Mouse (Mus musculus) midbrain, embryonic 15.5 days (tissue): Measurements from ENCODE around the gene Tmem175. TPM values are rescaled to one million over a fixed set of nuclear protein-coding genes. Genes with fewer than 3 reads are reported as not detected.

Experiments
- ATAC-seq: fragments of 200-750 bp; cut with Nextera tagmentation; replicated peaks from 2 replicates; pipeline ENCODE4 v1.8.0; 2017; ENCODE audit warnings: moderate TSS enrichment
- H3K27ac ChIP-seq: fragments of 300-500 bp; sonication (generic); 2 replicates; pipeline ENCODE4 v1.5.1; 2015; ENCODE audit warnings: mild to moderate bottlenecking, inconsistent platforms
- H3K27me3 ChIP-seq: fragments of 300-500 bp; sonication (generic); replicated peaks from 2 replicates; pipeline ENCODE4 v1.6.1; 2015; ENCODE audit warnings: inconsistent platforms
- H3K36me3 ChIP-seq: fragments of 300-500 bp; sonication (generic); replicated peaks from 2 replicates; pipeline ENCODE4 v1.6.1; 2015; ENCODE audit warnings: inconsistent platforms
- H3K4me1 ChIP-seq: fragments of 300-500 bp; sonication (generic); 2 replicates; pipeline ENCODE4 v1.6.1; 2015; ENCODE audit warnings: inconsistent platforms
- H3K4me2 ChIP-seq: fragments of 300-500 bp; sonication (generic); 2 replicates; pipeline ENCODE4 v1.6.1; 2015; ENCODE audit warnings: inconsistent platforms, mild to moderate bottlenecking, moderate library complexity
- H3K4me3 ChIP-seq: fragments of 300-500 bp; sonication (generic); 2 replicates; pipeline ENCODE4 v1.5.1; 2015; ENCODE audit warnings: mild to moderate bottlenecking, inconsistent platforms
- H3K9ac ChIP-seq: fragments of 300-500 bp; sonication (generic); 2 replicates; pipeline ENCODE4 v1.6.1; 2015; ENCODE audit warnings: mild to moderate bottlenecking, inconsistent platforms
- H3K9me3 ChIP-seq: fragments of 300-500 bp; sonication (generic); 2 replicates; pipeline ENCODE4 v1.6.1; 2016; ENCODE audit warnings: inconsistent platforms
- WGBS: fragments of 180-500 bp; shearing (Covaris S2); methylation state at CpG from one replicate; pipeline ENCODE4 v1.1.7; 2015; ENCODE audit warnings: mixed read lengths; 5-methylcytosine and 5-hydroxymethylcytosine counted together
- polyA plus RNA-seq: library from polyadenylated mRNA; unstranded; fragments of >200 nt; fragmentation: Nextera tagmentation; extraction: Ambion mirVana; gene quantifications from 2 replicates; pipeline ENCODE4 v1.2.1, GENCODE M21; 2015

Tmem175 gene
- polyA plus RNA-seq, 1 experiment from 2014 or later = 25.3 TPM

DNA sequence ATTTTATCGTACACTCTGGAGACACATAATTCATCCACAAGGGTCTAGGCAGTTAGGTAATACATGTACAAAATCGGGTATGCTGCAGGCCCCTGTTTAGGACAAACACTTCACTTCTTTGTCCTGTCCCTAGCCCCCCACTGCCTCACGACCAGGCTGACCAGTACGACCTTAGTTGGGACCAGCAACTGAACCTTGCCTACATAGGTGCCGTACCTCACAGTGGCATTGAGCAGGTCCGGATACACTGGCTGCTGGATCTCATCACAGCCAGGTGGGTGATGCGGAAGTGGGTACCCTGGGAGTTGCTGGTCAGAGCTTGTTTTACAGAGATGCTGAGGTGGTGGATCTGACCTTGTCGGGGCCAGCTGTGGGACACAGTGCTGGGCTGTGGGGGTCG is 40.4 kb downstream of the Tmem175 start:
- WGBS = 83% methylated on average over 9 of the region's 9 CpGs
- 0 out of 2 replicates have a peak overlapping the region, but pooled peaks have one; percentile 50 for H3K4me3 ChIP-seq
- ATAC-seq = peak; percentile 12; the same call in 1 of the 2 replicates

DNA sequence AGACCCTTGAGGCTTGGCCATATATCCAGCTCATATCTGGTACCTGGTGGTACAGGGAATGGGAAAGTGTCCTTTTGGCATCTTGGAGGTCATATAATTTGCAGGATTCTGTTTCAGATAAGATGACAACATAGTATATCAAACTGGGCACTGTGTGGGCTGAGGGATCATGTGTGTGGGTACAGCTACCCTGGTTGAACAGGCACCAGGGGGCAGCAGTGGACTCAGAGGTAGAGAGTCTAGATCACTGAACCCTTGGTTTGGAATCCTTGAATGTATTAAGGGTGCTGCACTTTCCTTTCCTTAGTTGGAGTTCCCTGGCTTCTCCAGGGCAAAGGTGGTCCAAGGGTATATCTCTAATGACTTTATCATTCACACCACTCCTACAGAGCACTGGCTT is 41.2 kb downstream of the Tmem175 start:
- H3K4me3 ChIP-seq = no peak overlapping the region
- no peak for ATAC-seq
- no peaks in the 10 kb centered on the region for H3K36me3 ChIP-seq
- no peaks in the 10 kb centered on the region for H3K27me3 ChIP-seq
- H3K9ac ChIP-seq = no peak overlapping the region
- peaks cover 22% of the 10 kb centered on the region for H3K4me1 ChIP-seq
- H3K27ac ChIP-seq = no peak overlapping the region
- no peak overlapping the region for H3K4me2 ChIP-seq
- no peaks in the 10 kb centered on the region; the same call in 1 of the 2 replicates for H3K9me3 ChIP-seq

More for the DNA sequence above, 40.4 kb downstream of the Tmem175 start:
- Histone ChIP-seq H3K9ac (no peak overlapping the region), H3K27ac (peak overlapping the region; percentile 87; the same call in 1 of the 2 replicates), H3K27me3 (peaks cover 5% of the 10 kb centered on the region; the same call in 1 of the 2 replicates), H3K4me2 (peak overlapping the region; percentile 69), H3K4me1 (peaks cover 22% of the 10 kb centered on the region), H3K36me3 (no peaks in the 10 kb centered on the region), H3K9me3 (no peaks in the 10 kb centered on the region; the same call in 1 of the 2 replicates)

DNA sequence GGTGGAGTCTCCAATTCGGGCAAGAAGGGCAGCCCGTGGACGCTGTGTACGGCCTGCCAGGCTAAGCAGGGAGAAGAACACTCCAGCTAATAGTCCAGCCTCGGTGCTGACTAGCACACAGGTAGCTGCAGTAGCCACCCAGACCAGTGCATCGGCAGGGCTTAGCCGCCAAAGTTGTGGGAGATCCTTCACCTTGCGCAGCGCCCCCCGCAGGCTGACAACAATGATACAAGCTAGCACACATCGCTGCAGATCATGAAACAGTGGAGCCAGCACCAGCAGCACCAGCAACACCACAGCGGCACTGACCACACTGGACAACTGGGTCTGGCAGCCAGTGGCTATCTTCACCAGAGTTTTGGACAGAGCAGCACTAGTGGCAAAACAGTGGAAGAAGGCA is 42.2 kb downstream of the Tmem175 start:
- Histone ChIP-seq H3K36me3 (no peaks in the 10 kb centered on the region), H3K9me3 (no peaks in the 10 kb centered on the region; the same call in 1 of the 2 replicates), H3K27me3 (no peaks in the 10 kb centered on the region), H3K4me1 (peaks cover 26% of the 10 kb centered on the region), H3K27ac (no peak overlapping the region), H3K4me2 (no peak overlapping the region), H3K4me3 (no peak overlapping the region), H3K9ac (no peak overlapping the region)
- WGBS = 94% methylated on average over 12 of the region's 12 CpGs
- no peak for ATAC-seq

DNA sequence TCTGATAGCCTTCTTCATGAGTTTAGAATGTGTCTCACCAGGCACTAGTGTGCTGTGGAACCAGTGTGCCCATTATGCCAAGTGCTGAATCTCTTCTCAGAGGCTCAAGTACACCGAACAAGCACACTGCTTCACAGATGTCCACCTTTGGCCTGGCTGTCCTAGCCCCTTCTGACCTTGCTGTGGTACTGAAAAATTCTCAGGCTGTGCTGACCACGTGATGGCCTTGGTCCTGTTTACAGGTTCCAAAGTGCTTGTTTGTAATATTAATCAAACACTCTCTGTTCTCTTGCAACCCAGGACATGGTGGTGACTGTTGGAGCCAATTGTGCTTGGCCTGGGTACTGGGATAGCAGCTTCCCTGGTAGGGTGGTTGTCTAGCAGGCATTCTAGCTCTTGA is 45.1 kb downstream of the Tmem175 start:
- Histone ChIP-seq H3K4me2 (no peak overlapping the region), H3K9me3 (no peaks in the 10 kb centered on the region; the same call in 1 of the 2 replicates), H3K27me3 (no peaks in the 10 kb centered on the region), H3K4me1 (peaks cover 25% of the 10 kb centered on the region), H3K36me3 (no peaks in the 10 kb centered on the region), H3K4me3 (no peak overlapping the region), H3K9ac (no peak overlapping the region), H3K27ac (no peak overlapping the region)
- whole genome bisulfite sequencing = 89% methylated on average over 2 of the region's 2 CpGs
- ATAC-seq = no peak

DNA sequence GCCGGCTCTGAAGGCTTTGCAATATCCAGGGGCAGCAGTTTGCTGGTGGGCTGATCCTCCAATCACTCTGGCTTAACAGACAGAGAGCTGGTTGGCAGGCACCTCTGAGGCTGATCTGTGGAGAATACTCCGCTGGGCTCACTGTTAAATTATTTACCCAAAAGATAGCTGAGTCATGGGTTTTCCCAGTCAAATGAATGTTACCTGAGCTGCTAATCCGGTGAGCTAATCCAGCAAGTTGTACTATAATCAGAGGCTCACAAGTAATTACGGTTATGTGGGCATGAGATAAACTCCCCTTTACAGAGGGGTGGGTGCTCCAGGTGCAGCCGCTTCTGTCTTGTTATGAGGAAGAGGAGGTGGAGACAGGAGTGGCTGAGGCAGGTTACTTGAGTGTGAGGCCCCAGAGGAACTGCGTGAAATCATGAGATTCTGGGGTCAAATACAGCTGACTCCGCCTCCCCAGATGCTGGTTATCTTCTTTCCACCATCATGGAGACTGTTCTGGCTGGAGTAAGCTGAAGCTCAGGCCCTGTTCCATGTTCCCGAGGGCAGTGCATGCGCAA is 45.8 kb downstream of the Tmem175 start, which contains the start of gene Slc26a1:
Gene Slc26a1 (minus strand): TSS at position 319 of the 566 bp plus-strand sequence.
- WGBS = 80% methylated on average over 9 of the region's 9 CpGs
- no peak within 1 kb of the TSS for H3K4me2 ChIP-seq
- no peaks in the 10 kb centered on the region for H3K27me3 ChIP-seq
- H3K27ac ChIP-seq = no peak within 1 kb of the TSS
- no peak within 1 kb of the TSS for H3K9ac ChIP-seq
- no peak within 1 kb of the TSS for H3K4me3 ChIP-seq
- H3K9me3 ChIP-seq = no peaks in the 10 kb centered on the region; the same call in 1 of the 2 replicates
- H3K4me1 ChIP-seq = peaks cover 18% of the 10 kb centered on the region
- no peak for ATAC-seq
- H3K36me3 ChIP-seq = no peaks in the 10 kb centered on the region

DNA sequence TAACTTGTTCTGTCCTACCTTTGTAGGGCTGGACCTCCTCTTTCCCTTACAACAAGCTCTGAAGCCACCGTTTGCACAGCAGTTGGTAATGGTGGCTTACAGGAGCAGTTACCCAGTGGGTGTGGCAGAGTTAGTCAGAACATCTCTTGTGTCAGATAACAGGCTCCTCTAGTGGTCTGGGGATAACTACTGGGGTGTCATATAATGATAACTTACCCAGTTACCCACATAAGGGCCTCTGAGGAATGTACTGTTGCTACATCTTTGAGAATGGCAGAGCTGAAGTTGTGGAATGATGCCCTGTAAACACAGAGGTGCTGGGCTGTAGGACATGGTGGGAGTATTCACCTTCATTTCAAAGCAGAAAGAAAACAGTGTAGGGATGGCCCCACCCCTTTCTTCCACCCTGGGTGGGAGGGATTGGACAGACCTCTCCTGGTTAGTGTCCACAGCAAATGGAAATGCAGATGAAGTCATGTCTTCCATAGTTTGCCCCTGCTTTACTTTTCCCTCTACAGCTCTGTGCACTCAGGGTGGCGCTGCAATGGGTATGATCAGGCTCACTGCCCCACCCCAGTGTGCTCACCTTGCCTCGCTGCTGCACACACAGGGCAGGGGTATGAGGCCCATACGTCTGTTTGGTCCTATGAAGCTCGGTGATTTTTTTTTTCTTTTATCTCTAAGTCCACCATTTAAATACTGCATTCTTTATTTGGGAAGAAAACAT is 47.4 kb downstream of the Tmem175 start:
- H3K27ac ChIP-seq = peak overlapping the region; percentile 92
- H3K4me3 ChIP-seq = peak overlapping the region; percentile 35
- H3K4me2 ChIP-seq = peak overlapping the region; percentile 65
- peak; percentile 79 for ATAC-seq
- no peaks in the 10 kb centered on the region for H3K27me3 ChIP-seq
- H3K4me1 ChIP-seq = peaks cover 16% of the 10 kb centered on the region
- no peaks in the 10 kb centered on the region for H3K9me3 ChIP-seq
- peak overlapping the region; percentile 47; the same call in 1 of the 2 replicates for H3K9ac ChIP-seq
- no peaks in the 10 kb centered on the region for H3K36me3 ChIP-seq
- 14% methylated on average over 5 of the region's 5 CpGs for WGBS

DNA sequence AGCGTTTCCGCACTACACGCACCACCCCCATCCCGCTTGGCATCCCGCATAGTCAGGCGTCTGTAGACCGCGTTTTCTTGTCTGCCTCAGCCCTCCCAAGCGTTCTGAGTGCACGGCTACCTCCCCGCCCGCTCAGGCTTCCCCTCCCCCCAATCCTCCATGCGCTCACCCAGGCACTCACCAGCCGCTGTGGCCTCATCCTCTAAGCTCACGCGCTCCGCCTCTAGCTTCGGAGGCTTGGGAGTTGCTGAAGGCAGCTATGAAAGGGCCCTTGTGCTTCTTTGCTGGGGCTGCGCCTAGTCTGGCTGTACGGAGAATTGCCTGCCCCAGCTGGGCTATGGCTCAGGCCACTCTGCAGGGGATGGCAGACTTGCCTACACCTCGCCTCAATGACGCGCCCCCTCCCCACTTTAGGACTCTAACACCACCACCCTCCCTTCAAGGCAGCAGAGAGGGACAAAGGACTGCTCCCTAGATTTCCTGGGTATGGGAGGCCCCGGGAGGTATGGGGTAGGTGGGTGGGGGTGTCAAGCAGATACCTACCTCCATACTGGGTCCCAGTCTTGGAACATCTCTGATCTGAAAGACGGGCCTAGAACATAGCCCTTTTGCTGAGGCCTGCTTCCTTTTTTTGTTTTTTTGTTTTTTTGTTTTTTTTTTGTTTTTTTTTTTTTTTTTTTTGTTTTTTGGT is 48.2 kb downstream of the Tmem175 start:
- Histone ChIP-seq H3K9me3 (no peaks in the 10 kb centered on the region), H3K27ac (peak overlapping the region; percentile 92), H3K4me2 (peak overlapping the region; percentile 65), H3K4me1 (peaks cover 16% of the 10 kb centered on the region), H3K36me3 (no peaks in the 10 kb centered on the region), H3K4me3 (peak overlapping the region; percentile 35), H3K9ac (peak overlapping the region; percentile 47), H3K27me3 (no peaks in the 10 kb centered on the region)
- ATAC-seq = peak; percentile 92
- WGBS = 2% methylated on average over 25 of the region's 25 CpGs

DNA sequence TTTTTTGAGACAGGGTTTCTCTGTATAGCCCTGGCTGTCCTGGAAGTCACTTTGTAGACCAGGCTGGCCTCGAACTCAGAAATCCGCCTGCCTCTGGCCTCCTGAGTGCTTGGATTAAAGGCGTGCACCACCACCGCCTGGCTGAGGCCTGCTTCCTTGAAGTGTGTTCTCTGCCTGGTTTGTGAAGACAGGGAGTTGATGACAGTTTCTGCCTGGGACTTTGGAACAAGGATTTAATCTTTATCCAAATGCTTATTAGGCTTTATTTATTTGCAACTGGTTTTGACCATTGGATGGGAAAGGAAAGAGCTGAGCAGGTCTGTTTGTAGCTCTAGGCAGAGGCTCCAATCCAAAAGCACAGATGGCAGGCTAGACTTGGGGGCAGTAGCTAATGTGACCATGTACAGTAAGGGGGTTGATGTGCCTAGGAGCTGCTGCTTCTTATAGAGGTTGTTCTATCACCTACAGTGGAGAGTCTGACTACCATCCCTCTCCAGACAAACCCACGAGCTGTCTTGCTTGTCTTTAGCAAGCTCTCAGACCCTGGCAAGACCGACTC is 48.8 kb downstream of the Tmem175 start:
- H3K4me3 ChIP-seq = no peak overlapping the region
- WGBS = 89% methylated on average over 6 of the region's 6 CpGs
- ATAC-seq = no peak
- H3K4me2 ChIP-seq = no peak overlapping the region
- no peaks in the 10 kb centered on the region for H3K36me3 ChIP-seq
- H3K27me3 ChIP-seq = no peaks in the 10 kb centered on the region
- peaks cover 16% of the 10 kb centered on the region for H3K4me1 ChIP-seq
- no peaks in the 10 kb centered on the region for H3K9me3 ChIP-seq
- H3K27ac ChIP-seq = no peak overlapping the region
- H3K9ac ChIP-seq = no peak overlapping the region

DNA sequence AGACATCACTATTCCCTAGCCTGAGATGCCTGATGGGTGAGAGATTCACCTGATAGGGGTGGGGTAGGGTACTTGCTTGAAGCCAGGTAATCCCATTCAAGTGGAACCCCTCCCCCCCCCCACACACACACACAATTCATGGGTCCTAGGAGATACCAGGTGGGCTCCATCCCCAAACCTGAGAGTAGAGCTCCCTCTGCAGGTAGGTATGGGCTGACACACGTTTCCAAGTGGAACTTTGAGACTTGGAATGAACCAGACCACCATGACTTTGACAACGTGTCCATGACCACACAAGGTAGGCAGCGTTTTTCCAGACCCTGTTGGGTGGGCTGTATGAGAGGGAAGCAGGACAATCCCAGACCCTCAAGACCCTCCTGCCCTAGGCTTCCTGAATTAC is 50.3 kb downstream of the Tmem175 start:
- Histone ChIP-seq H3K4me1 (peaks cover 16% of the 10 kb centered on the region), H3K36me3 (no peaks in the 10 kb centered on the region), H3K9me3 (no peaks in the 10 kb centered on the region), H3K9ac (no peak overlapping the region), H3K27me3 (no peaks in the 10 kb centered on the region), H3K27ac (no peak overlapping the region), H3K4me2 (no peak overlapping the region), H3K4me3 (no peak overlapping the region)
- ATAC-seq = no peak
- 65% methylated on average over 3 of the region's 3 CpGs for WGBS

DNA sequence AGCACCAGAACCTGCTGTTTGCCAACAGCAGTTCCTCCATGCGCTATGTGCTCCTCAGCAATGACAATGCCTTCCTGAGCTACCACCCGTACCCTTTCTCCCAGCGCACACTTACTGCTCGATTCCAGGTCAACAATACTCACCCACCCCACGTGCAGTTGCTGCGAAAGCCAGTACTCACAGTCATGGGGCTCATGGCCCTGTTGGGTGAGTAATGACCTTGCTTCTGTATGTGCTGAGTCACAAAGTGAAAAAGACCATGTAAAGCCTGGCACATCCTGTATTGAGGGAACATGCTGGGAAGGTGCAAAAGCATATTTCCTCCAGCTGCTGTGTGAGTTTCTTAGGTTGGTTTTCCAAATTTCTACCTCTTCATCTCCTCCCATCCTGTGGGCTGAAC is 51.3 kb downstream of the Tmem175 start:
- H3K4me1 ChIP-seq = peaks cover 16% of the 10 kb centered on the region
- no peaks in the 10 kb centered on the region for H3K36me3 ChIP-seq
- WGBS = 92% methylated on average over 6 of the region's 6 CpGs
- no peak overlapping the region for H3K9ac ChIP-seq
- no peaks in the 10 kb centered on the region for H3K27me3 ChIP-seq
- no peak overlapping the region for H3K27ac ChIP-seq
- no peaks in the 10 kb centered on the region for H3K9me3 ChIP-seq
- no peak overlapping the region for H3K4me3 ChIP-seq
- ATAC-seq = no peak
- no peak overlapping the region for H3K4me2 ChIP-seq

DNA sequence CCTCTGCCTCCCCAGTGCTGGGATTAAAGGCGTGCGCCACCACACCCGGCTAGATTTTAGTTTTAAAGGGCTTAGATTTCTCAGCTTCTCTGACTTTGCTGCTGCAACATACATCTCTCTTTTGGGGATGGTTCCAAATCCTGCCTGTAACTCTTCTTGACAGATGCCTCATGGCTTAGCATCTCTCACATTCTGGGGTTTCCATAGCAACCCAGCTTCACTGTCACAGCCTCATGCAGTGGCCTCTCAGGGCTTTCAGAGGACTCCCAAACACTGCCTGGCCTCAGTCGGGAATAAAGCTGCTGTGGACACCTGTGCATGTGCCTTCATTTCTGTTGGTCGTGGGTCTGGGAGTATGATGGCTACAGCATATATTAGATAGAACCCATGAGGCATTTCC is 59.5 kb downstream of the Tmem175 start:
- Histone ChIP-seq H3K27ac (no peak overlapping the region), H3K36me3 (no peaks in the 10 kb centered on the region), H3K9me3 (no peaks in the 10 kb centered on the region), H3K4me1 (peaks cover 12% of the 10 kb centered on the region; the same call in 1 of the 2 replicates), H3K4me3 (no peak overlapping the region), H3K4me2 (no peak overlapping the region), H3K27me3 (peaks cover 10% of the 10 kb centered on the region), H3K9ac (no peak overlapping the region)
- ATAC-seq = no peak
- 63% methylated on average over 5 of the region's 5 CpGs for WGBS

DNA sequence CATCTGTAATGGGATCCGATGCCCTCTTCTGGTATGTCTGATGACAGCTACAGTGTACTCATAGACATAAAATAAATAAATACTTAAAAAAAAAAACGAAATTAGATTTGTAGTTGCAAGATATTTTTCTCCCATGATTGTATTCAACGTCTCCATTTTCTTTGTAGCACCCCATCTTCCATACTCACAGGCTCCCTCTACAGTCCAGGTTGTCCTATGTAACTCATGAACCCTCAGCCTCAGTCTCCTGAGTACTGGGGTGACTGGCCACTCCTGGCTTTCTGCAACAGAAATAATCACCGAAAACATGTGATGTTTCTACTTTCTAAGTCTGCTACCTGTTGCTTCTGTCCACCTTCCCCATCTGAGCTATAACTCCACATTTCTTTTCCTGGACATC is 61.6 kb downstream of the Tmem175 start:
- ATAC-seq = no peak
- WGBS = 76% methylated on average over 4 of the region's 4 CpGs
- H3K27ac ChIP-seq = no peak overlapping the region
- no peak overlapping the region for H3K4me2 ChIP-seq
- peaks cover 18% of the 10 kb centered on the region for H3K27me3 ChIP-seq
- peaks cover 22% of the 10 kb centered on the region for H3K4me1 ChIP-seq
- no peaks in the 10 kb centered on the region for H3K36me3 ChIP-seq
- no peaks in the 10 kb centered on the region for H3K9me3 ChIP-seq
- no peak overlapping the region for H3K4me3 ChIP-seq
- no peak overlapping the region for H3K9ac ChIP-seq
